Mouse (Mus musculus) adrenal gland (tissue): ENCODE data around the gene 1700012B07Rik.

ENCODE experiments used
- intact Hi-C: fragments of 180-260 bp; cut with DNase I; formaldehyde crosslinking; loops from one replicate; pipeline ENCODE4 v1.15.1; 2025

1700012B07Rik gene

GRCm38 (mm10) chr11:109758616-109759215, 69.1 kb downstream of the 1700012B07Rik start:
- intact Hi-C loops: no loop called here

- intact Hi-C loops: no loop called here
These were observed 73.7 kb downstream of the 1700012B07Rik start for GRCm38 (mm10) chr11:109754105-109754602.

GRCm38 (mm10) chr11:109751636-109752603, 75.9 kb downstream of the 1700012B07Rik start:
- intact Hi-C loops: no loop called here

GRCm38 (mm10) chr11:109745210-109745609, 82.6 kb downstream of the 1700012B07Rik start:
- intact Hi-C loops: no loop called here

- intact Hi-C loops: no loop called here
These were observed 89.9 kb downstream of the 1700012B07Rik start for GRCm38 (mm10) chr11:109737967-109738366.
